Mouse (Mus musculus) myocyte (in vitro differentiated cells): ENCODE measurements around the gene Rpl23. TPM values are rescaled to one million over a fixed set of nuclear protein-coding genes. Genes with fewer than 3 reads are reported as not detected.

Source experiments
- H3K27me3 ChIP-seq: one replicate; pipeline ENCODE4 v1.6.1; 2011; ENCODE audit not compliant: control insufficient read depth, insufficient read depth, insufficient read length
- H3K36me3 ChIP-seq: one replicate; pipeline ENCODE4 v1.6.1; 2011; ENCODE audit not compliant: control insufficient read depth, insufficient read depth
- H3K4me2 ChIP-seq: one replicate; pipeline ENCODE4 v1.6.1; 2011; ENCODE audit warnings: low read depth, control low read depth
- H3K4me3 ChIP-seq: one replicate; pipeline ENCODE4 v1.5.1; 2011; ENCODE audit warnings: mild to moderate bottlenecking, control low read depth, moderate library complexity
- H3K79me2 ChIP-seq: one replicate; pipeline ENCODE4 v1.6.1; 2011; ENCODE audit not compliant: control insufficient read depth, insufficient read depth
- H3ac ChIP-seq: one replicate; pipeline ENCODE4 v1.6.1; 2011; ENCODE audit not compliant: control insufficient read depth, insufficient read length
- CEBPB ChIP-seq: IDR thresholded peaks from 2 replicates; pipeline ENCODE4 v1.6.1; 2011; ENCODE audit warnings: mild to moderate bottlenecking, moderate library complexity; ENCODE audit not compliant: poor library complexity, insufficient read depth, severe bottlenecking
- E2F4 ChIP-seq: IDR thresholded peaks from one replicate; pipeline ENCODE4 v1.6.1; 2011; ENCODE audit warnings: mild to moderate bottlenecking, control low read depth, moderate library complexity; ENCODE audit not compliant: insufficient read depth
- MAX ChIP-seq: IDR thresholded peaks from one replicate; pipeline ENCODE4 v1.6.1; 2011; ENCODE audit warnings: low read depth, mild to moderate bottlenecking, control low read depth
- MYOD1 ChIP-seq, 3 experiments: IDR thresholded peaks; one replicate each; pipeline ENCODE4 v1.6.1; 2011; ENCODE audit warnings: control low read depth in 2 of 3, low read depth in 2 of 3, mild to moderate bottlenecking in 2 of 3, moderate library complexity in 1 of 3; ENCODE audit not compliant: insufficient read length in 2 of 3, control insufficient read depth in 1 of 3
- MYOG ChIP-seq, 3 experiments: IDR thresholded peaks; one replicate each; pipeline ENCODE4 v1.6.1; 2011; ENCODE audit warnings: control low read depth in 2 of 3, low read depth in 2 of 3, mild to moderate bottlenecking in 2 of 3; ENCODE audit not compliant: insufficient read length in 2 of 3, control insufficient read depth in 1 of 3, insufficient read depth in 1 of 3
- POLR2A ChIP-seq: IDR thresholded peaks from one replicate; pipeline ENCODE4 v1.6.1; 2011; ENCODE audit warnings: low read depth, mild to moderate bottlenecking, control low read depth, moderate library complexity; ENCODE audit not compliant: insufficient read length
- POLR2AphosphoS2 ChIP-seq: IDR thresholded peaks from one replicate; pipeline ENCODE4 v1.6.1; 2011; ENCODE audit warnings: low read depth, control low read depth; ENCODE audit not compliant: insufficient read length
- REST ChIP-seq: IDR thresholded peaks from one replicate; pipeline ENCODE4 v1.6.1; 2011; ENCODE audit warnings: mild to moderate bottlenecking, control low read depth, moderate library complexity; ENCODE audit not compliant: insufficient read depth, insufficient read length
- SRF ChIP-seq: IDR thresholded peaks from one replicate; pipeline ENCODE4 v1.6.1; 2011; ENCODE audit warnings: low read depth; ENCODE audit not compliant: control insufficient read depth, insufficient read length
- TCF12 ChIP-seq: IDR thresholded peaks from one replicate; pipeline ENCODE4 v1.6.1; 2011; ENCODE audit warnings: mild to moderate bottlenecking, control low read depth; ENCODE audit not compliant: poor library complexity, insufficient read depth, severe bottlenecking
- TCF3 ChIP-seq: IDR thresholded peaks from one replicate; pipeline ENCODE4 v1.6.1; 2011; ENCODE audit warnings: low read depth, control low read depth; ENCODE audit not compliant: insufficient read length
- USF1 ChIP-seq: IDR thresholded peaks from one replicate; pipeline ENCODE4 v1.6.1; 2011; ENCODE audit warnings: low read depth, mild to moderate bottlenecking, control low read depth, moderate library complexity
- polyA plus RNA-seq: library from polyadenylated mRNA; unstranded; fragments of >200 nt; fragmentation: generic; extraction: Trizol; gene quantifications from one replicate; pipeline ENCODE4 v1.2.1, GENCODE M21; 2012; ENCODE audit warnings: missing spikeins

Gene Rpl23
- polyA plus RNA-seq, 1 experiment = 1,321 TPM

DNA sequence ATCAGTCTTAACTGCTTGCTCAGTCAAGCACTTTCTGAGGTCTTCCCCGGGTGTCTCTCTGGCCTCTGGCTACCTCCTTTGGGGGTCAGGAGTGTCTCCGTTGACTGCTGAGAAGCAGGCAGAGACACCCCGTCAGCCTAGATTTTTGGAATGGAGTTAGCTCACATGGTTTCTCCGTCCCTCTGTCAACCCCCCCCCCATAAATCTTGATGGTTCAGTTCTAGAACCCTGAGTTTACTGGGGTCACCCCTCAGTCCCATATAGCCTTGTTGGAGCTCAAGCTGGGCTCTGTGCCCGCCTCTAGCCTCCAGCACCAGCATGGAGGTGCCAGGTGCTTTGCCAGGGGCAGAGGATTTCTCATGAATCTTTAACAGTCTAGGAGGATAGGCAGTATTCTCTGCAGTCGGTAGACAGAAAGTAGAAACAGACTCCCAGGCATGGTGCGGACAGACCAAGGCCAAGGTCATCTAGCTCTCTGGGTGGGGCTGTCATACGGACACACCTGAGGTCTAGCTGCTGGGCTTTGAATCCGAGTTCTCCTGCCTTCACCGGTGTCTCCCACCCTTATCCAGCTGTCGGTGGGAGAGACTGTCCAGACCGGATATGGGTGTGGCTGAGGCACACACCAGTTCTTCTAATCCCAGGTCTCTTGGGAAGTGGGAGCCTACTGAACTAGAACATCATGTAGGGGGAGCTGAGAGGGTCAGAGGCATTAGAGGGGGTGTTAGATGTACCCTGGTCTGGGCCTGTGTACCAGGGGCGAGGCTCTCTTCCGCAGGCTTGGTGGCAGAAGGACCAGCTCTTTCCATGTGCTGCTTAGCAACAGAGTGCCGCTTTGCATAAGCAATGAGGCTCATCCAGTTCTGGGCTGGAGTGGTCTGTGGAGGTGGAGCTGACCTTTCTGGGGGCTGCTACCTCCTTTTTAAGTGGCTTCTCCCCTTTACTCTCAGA lies 23.7 kb upstream of the Rpl23 start:
- TF ChIP-seq TCF12 = no peak
- TF ChIP-seq MYOD1 (IDR thresholded peaks at IDR 0.05; ENCODE audit: control insufficient read depth in 1 of 3, insufficient read length in 2 of 3, low read depth in 2 of 3) = peak in 2 of 3 experiments; percentile 49 to 51
- TF ChIP-seq MYOG (IDR thresholded peaks at IDR 0.05; ENCODE audit: control insufficient read depth in 1 of 3, insufficient read depth in 1 of 3, insufficient read length in 2 of 3, low read depth in 2 of 3) = peak in 1 of 3 experiments; percentile 42
- Histone ChIP-seq H3K79me2 (peaks cover 92% of the 10 kb centered on the region), H3ac (no peak overlapping the region), H3K4me2 (peak overlapping the region; percentile 81), H3K4me3 (peak overlapping the region; percentile 4), H3K27me3 (no peaks in the 10 kb centered on the region), H3K36me3 (peaks cover 9% of the 10 kb centered on the region)

DNA sequence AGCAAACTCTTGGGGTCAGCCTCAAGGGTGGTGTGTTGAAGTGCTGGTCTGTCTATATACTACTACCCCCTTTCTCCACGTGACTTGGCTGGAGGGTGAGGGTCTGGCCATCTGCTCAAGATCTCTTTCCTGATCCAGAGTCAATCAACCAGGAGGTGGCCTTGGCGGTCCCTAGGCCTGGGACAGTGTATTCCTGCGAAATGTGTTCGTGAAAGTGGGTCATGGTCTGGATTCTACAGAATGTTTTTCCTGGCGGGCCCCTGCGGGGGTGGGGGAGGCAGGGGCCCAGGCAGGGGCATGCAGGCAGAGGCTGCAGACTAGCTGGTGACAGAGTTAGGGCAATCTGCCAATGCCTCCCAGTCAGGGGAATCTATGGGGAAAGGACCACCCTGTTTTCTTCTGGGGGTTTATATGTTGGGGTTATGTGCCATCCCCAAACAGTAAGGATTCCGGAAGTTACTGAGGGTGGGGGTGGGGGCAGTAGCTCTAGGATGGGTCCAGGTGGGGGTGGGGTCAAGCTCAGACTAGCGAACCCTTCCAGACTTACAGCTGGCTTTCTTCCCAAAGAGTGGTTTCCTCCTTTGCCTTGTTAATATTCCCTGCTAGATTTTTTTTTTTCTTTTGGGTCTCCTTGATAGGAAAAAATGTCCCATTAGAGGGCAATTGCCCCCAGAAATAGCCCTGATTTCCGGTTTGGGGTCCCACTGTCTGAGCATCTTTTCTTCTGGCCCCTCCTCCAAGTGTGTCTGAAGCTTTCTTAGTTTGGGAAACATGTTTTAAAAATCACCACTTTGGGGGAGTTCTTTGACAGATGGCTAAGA lies 22.8 kb upstream of the Rpl23 start:
- Histone ChIP-seq H3K79me2 (peaks cover 89% of the 10 kb centered on the region), H3ac (no peak overlapping the region), H3K4me3 (peak overlapping the region; percentile 4), H3K4me2 (peak overlapping the region; percentile 81), H3K27me3 (no peaks in the 10 kb centered on the region), H3K36me3 (peaks cover 9% of the 10 kb centered on the region)
- TF ChIP-seq MYOG (IDR thresholded peaks at IDR 0.05; ENCODE audit: control insufficient read depth in 1 of 3, insufficient read depth in 1 of 3, insufficient read length in 2 of 3, low read depth in 2 of 3) = no peak
- no peak for TF ChIP-seq MAX
- TF ChIP-seq USF1 = peak; percentile 17
- TF ChIP-seq TCF12 = no peak
- TF ChIP-seq POLR2A = no peak

DNA sequence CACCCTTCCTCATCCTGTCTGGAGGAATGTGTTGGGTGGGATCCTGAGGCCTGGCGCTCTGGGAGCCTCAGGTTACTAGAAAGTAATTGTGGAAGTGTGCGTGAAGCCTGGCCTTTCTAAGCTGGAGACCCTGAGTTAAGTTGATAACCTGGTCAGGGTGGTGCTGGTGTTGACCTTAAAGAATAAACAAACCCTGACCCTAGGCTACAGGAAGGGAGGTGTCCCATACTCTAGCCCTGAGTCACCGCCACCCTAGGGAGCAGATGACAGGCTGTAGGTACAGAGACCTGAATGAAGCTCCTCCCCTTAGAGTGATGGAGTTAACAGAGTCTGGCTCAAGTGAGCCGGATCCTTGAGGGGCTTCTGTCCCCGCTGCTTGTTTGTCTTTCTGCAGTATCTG lies 21.6 kb upstream of the Rpl23 start:
- peak overlapping the region; percentile 27 for H3K4me2 ChIP-seq
- H3K27me3 ChIP-seq = no peaks in the 10 kb centered on the region
- TF ChIP-seq POLR2A (no peak), SRF (no peak), MYOG (IDR thresholded peaks at IDR 0.05; ENCODE audit: control insufficient read depth in 1 of 3, insufficient read depth in 1 of 3, insufficient read length in 2 of 3, low read depth in 2 of 3) (no peak), CEBPB (no peak), E2F4 (no peak), MAX (no peak), TCF12 (no peak), USF1 (no peak), POLR2AphosphoS2 (no peak), TCF3 (no peak)
- no peak overlapping the region for H3K4me3 ChIP-seq
- peaks cover 5% of the 10 kb centered on the region for H3K36me3 ChIP-seq
- H3ac ChIP-seq = no peak overlapping the region
- H3K79me2 ChIP-seq = peaks cover 77% of the 10 kb centered on the region

GRCm38 (mm10) chr11:97802495-97802894 lies 20.3 kb upstream of the Rpl23 start:
- H3K27me3 ChIP-seq = no peaks in the 10 kb centered on the region
- peak overlapping the region; percentile 97 for H3K4me3 ChIP-seq
- TF ChIP-seq REST = no peak
- TF ChIP-seq CEBPB = no peak
- no peak for TF ChIP-seq MAX
- TF ChIP-seq POLR2AphosphoS2 = no peak
- no peak for TF ChIP-seq MYOD1 (IDR thresholded peaks at IDR 0.05; ENCODE audit: control insufficient read depth in 1 of 3, insufficient read length in 2 of 3, low read depth in 2 of 3)
- TF ChIP-seq USF1 = no peak
- no peak for TF ChIP-seq SRF
- TF ChIP-seq MYOG (IDR thresholded peaks at IDR 0.05; ENCODE audit: control insufficient read depth in 1 of 3, insufficient read depth in 1 of 3, insufficient read length in 2 of 3, low read depth in 2 of 3) = no peak
- TF ChIP-seq TCF3 = no peak
- no peak for TF ChIP-seq POLR2A
- TF ChIP-seq E2F4 = no peak
- H3ac ChIP-seq = no peak overlapping the region
- peak overlapping the region; percentile 79 for H3K4me2 ChIP-seq
- peaks cover 71% of the 10 kb centered on the region for H3K79me2 ChIP-seq
- H3K36me3 ChIP-seq = peaks cover 5% of the 10 kb centered on the region

- H3K36me3 ChIP-seq = peaks cover 5% of the 10 kb centered on the region
- no peaks in the 10 kb centered on the region for H3K27me3 ChIP-seq
- H3K79me2 ChIP-seq = peaks cover 68% of the 10 kb centered on the region
- no peak overlapping the region for H3ac ChIP-seq
- TF ChIP-seq MYOG (IDR thresholded peaks at IDR 0.05; ENCODE audit: control insufficient read depth in 1 of 3, insufficient read depth in 1 of 3, insufficient read length in 2 of 3, low read depth in 2 of 3) = no peak
- no peak for TF ChIP-seq SRF
- TF ChIP-seq REST = no peak
- no peak for TF ChIP-seq POLR2A
- no peak for TF ChIP-seq POLR2AphosphoS2
- peak overlapping the region; percentile 97 for H3K4me3 ChIP-seq
- peak overlapping the region; percentile 79 for H3K4me2 ChIP-seq
Observed at GRCm38 (mm10) chr11:97802194-97802470, 19.9 kb upstream of the Rpl23 start.
